Comparison of ENCODE assay signal across 8 mouse cellular contexts in the genomic region with DNA sequence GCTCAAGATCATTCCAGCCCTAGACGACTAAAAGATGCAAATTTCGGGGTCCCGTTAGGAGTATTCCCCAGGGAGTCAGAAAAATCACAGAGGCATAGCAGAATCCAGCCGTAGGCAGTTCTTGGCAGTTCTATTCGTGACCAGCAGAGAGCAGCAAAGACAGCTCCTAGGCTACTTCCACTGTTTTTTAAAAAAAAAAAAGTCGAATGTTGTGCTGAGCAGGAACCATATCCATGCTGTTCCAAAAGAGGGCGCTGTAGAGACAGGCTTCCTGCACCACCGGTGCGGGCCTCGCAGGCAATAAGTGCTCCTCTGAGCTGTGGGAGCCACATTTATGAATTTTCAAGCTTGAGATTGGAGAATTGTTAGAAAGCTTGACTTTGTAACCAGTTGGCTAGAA. TPM values are rescaled to one million over a fixed set of nuclear protein-coding genes. Genes with fewer than 3 reads are reported as not detected.
A peak's percentile ranks its signal among the peaks of the same experiment; 100 is the strongest.
DNase-seq lines count a peak whose midpoint lies in the region; ATAC-seq and TF ChIP-seq lines count a peak whose summit lies in the region.
"Had no signal": no experiment of that assay in that cellular context is flagged by ENCODE, and none has a peak within 500 bp of the region (broad histone marks: within the 10 kb centered on the region; RNA-seq: fewer than 3 reads in every experiment).

No protein-coding gene starts in this region.

- intact Hi-C loops in heart, postnatal 14 days (cut with DNase I), result loop anchor here (1.0 to 10.0 kb wide), 3 partner anchors 43 to 220 kb away; no protein-coding TSS in a partner anchor

- H3K36me3 ChIP-seq in ES-E14 (ENCODE audit: control insufficient read depth, insufficient read depth, low read length, poor library complexity, severe bottlenecking), result no peaks in the 10 kb centered on the region

- H3K9me3 ChIP-seq in ES-E14 (ENCODE audit: control insufficient read depth, insufficient read depth, low read depth, low read length), result no peaks in the 10 kb centered on the region

- in situ Hi-C loops in ES-E14 (cut with MboI; ENCODE audit: low sequenced_read_pairs in 2 of 2, unreplicated experiment in 2 of 2), result no loop called here

- peaks cover 0 to 6% of the 10 kb centered on the region in 2 experiments; a peak in 2 of 4 replicates for H3K4me1 ChIP-seq in ES-E14 (ENCODE audit: control insufficient read depth in 2 of 2, insufficient read depth in 2 of 2, low read length in 2 of 2, poor library complexity in 1 of 2)
- H3K4me1 ChIP-seq: megakaryocyte, embryonic 14.5 days had no signal

- 0 out of 4 replicates have a peak overlapping the region, but pooled peaks of 1 of the 2 experiments have one; percentile 1 for H3K4me3 ChIP-seq in ES-E14 (ENCODE audit: insufficient read depth in 1 of 2, low read depth in 1 of 2, low read length in 2 of 2, poor library complexity in 1 of 2, severe bottlenecking in 1 of 2)
- H3K4me3 ChIP-seq: megakaryocyte, embryonic 14.5 days had no signal

- H3K9ac ChIP-seq in ES-E14 (ENCODE audit: insufficient read depth, low read depth, low read length, poor library complexity, severe bottlenecking), result peak overlapping the region; percentile 13; the same call in 1 of the 2 replicates

- DNase-seq in ES-E14 (ENCODE audit: low read depth, low spot score), result peak; percentile 86
- DNase-seq in adrenal gland, adult 18-20 months (ENCODE audit: low spot score in 2 of 2), result peak; percentile 64 to 66
- DNase-seq in embryo, embryonic 10.5 days (ENCODE audit: low spot score), result peak; percentile 89
- DNase-seq in heart, postnatal 14 days, result peak; percentile 69 to 84
- peak; percentile 77 to 94 for DNase-seq in layer of hippocampus, postnatal 14 days (ENCODE audit: low spot score in 2 of 2)
- DNase-seq in spleen, adult 18-20 months, result peak; percentile 32 to 53

- H3K27ac ChIP-seq in ES-E14 (ENCODE audit: insufficient read depth, low read depth, low read length, poor library complexity, severe bottlenecking), result no peak overlapping the region

- ATAC-seq in megakaryocyte-erythroid progenitor cell, adult 5-6 weeks (replicated peaks; ENCODE audit: low FRiP score, low TSS enrichment, poor library complexity, severe bottlenecking), result peak; percentile 81

TF ChIP-seq in ES-E14, 5 proteins besides CTCF, POLR2A, EP300 and RAD21:
- TF ChIP-seq ZC3H11A (IDR thresholded peaks at IDR 0.05; ENCODE audit: borderline replicate concordance, low read depth, low read length) (no peak), HCFC1 (IDR thresholded peaks at IDR 0.05; ENCODE audit: borderline replicate concordance, insufficient read depth, low read length) (peak; percentile 56; the same call in 1 of the 2 replicates), ZNF384 (IDR thresholded peaks at IDR 0.05; ENCODE audit: low read depth, low read length) (peak; percentile 100), MAFK (IDR thresholded peaks at IDR 0.05; ENCODE audit: insufficient read depth, low read depth, low read length) (0 out of 2 replicates have a peak, but pooled peaks have one; percentile 35), CHD2 (IDR thresholded peaks at IDR 0.05; ENCODE audit: low read depth, low read length) (no peak)

RNA-seq across cellular contexts. Expression of a gene that starts 1.3 kb away (rescaled TPM):
- total RNA-seq in ES-E14 (2012; rRNA removed), result 22.5 and 22.6 TPM in 2 replicates
- 10 to 100 TPM; 13.7 to 15.5 TPM for total RNA-seq in adrenal gland, adult 18-20 months (2021)
- total RNA-seq in heart, postnatal 14 days (2021), result 10 to 100 TPM; 18.5 to 20.1 TPM
- 10 to 100 TPM in 1 of 2 experiments, 1 to 10 TPM in 1; 9.4 to 13.3 TPM for total RNA-seq in layer of hippocampus, postnatal 14 days (2021)
- 23.0 and 24.9 TPM in 2 replicates for total RNA-seq in megakaryocyte-erythroid progenitor cell, adult 5-6 weeks (2014; fragmentation: Nextera tagmentation)
- 10.4 and 17.5 TPM in 2 replicates for total RNA-seq in megakaryocyte-erythroid progenitor cell, adult 5-6 weeks (2017)

RNA-seq across cellular contexts. Expression of a gene that starts 16.1 kb away (rescaled TPM):
- total RNA-seq in ES-E14 (2012; rRNA removed), result 0.09 and 0.21 TPM in 2 replicates
- total RNA-seq in adrenal gland, adult 18-20 months (2021), result under 1 TPM; 0.96 to 0.99 TPM
- total RNA-seq in heart, postnatal 14 days (2021), result under 1 TPM; 0.51 to 0.55 TPM
- 1 to 10 TPM; 1.0 to 1.9 TPM for total RNA-seq in layer of hippocampus, postnatal 14 days (2021)
- total RNA-seq in megakaryocyte-erythroid progenitor cell, adult 5-6 weeks (2014; fragmentation: Nextera tagmentation), result not detected in 2 replicates
- 0.30 TPM in 1 of 2 replicates, not detected in the other for total RNA-seq in megakaryocyte-erythroid progenitor cell, adult 5-6 weeks (2017)

RNA-seq across cellular contexts. Expression of a gene that starts 50.8 kb away (rescaled TPM):
- not detected in 2 replicates for total RNA-seq in ES-E14 (2012; rRNA removed)
- not detected for total RNA-seq in adrenal gland, adult 18-20 months (2021)
- not detected for total RNA-seq in heart, postnatal 14 days (2021)
- not detected for total RNA-seq in layer of hippocampus, postnatal 14 days (2021)
- not detected in 2 replicates for total RNA-seq in megakaryocyte-erythroid progenitor cell, adult 5-6 weeks (2014; fragmentation: Nextera tagmentation)
- not detected in 2 replicates for total RNA-seq in megakaryocyte-erythroid progenitor cell, adult 5-6 weeks (2017)

RNA-seq across cellular contexts. Expression of a gene that starts 53.0 kb away (rescaled TPM):
- 4.8 and 5.9 TPM in 2 replicates for total RNA-seq in ES-E14 (2012; rRNA removed)
- 1 to 10 TPM; 3.7 TPM for total RNA-seq in adrenal gland, adult 18-20 months (2021)
- 1 to 10 TPM; 4.2 to 4.6 TPM for total RNA-seq in heart, postnatal 14 days (2021)
- total RNA-seq in layer of hippocampus, postnatal 14 days (2021), result 1 to 10 TPM; 3.9 to 4.7 TPM
- 2.0 and 2.6 TPM in 2 replicates for total RNA-seq in megakaryocyte-erythroid progenitor cell, adult 5-6 weeks (2014; fragmentation: Nextera tagmentation)
- total RNA-seq in megakaryocyte-erythroid progenitor cell, adult 5-6 weeks (2017), result 2.2 and 2.7 TPM in 2 replicates
